Mouse (Mus musculus): ENCODE measurements at regions not wholly inside any gene's neighbourhood (a gene's known extent, or its start where the extent isn't known, plus 50 kb on each side); places are given as distances from the start of the nearest gene placed in this dataset.
A peak's percentile ranks its signal among the peaks of the same experiment; 100 is the strongest.

GRCm38 (mm10) chr15:61599734-61600133 is 676.9 kb upstream of the A1bg start:
- DNase-seq (ENCODE audit: low spot score in 2 of 2) = peak in 1 of 2 experiments; percentile 12

DNA sequence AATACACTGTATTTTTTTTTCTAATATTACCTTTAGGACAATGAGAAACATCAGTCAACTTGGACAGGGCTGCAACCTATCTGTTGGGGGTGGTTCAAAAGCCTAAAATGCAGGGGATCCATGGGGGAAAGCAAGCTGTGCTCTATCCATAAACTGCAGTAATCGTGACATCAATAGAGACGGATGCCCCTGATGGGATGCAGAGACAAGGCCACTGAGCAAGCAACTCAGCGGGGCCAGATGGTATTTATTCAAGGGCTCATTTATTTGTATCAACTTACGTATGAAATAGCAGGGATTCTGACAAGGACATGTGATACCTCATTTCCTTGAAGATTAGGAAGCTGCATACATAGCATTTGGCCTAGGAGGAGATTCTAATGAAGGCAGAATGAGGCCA is 673.5 kb upstream of the A1bg start:
- no peak for DNase-seq (ENCODE audit: low spot score in 2 of 2)

- DNase-seq (ENCODE audit: low spot score in 2 of 2) = no peak
Observed at GRCm38 (mm10) chr15:61588956-61589355, 666.1 kb upstream of the A1bg start.

DNA sequence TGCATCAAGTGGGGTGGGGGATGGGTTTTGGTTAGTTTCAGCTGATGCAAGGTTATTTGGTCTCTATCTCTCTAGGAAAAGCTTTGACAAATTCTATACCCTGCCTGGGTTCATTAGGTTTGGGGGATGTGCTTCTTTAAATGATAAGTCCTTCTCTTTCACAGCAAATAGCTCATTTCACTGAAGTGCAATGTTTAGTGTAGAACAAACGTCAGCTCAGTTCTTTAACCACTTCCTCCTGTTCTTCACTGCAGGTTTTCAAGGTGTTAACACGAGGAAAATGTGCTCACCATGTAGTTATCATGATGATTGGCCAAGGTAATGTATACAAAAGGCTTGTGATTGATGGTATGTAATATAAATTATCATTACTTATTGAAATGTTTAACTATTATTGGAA is 659.5 kb upstream of the A1bg start:
- no peak for DNase-seq (ENCODE audit: low spot score in 2 of 2)

GRCm38 (mm10) chr15:61563347-61563746 is 640.5 kb upstream of the A1bg start:
- DNase-seq (ENCODE audit: low spot score in 2 of 2) = no peak

- DNase-seq (ENCODE audit: low spot score in 2 of 2) = no peak
Observed at GRCm38 (mm10) chr15:61562252-61562651, 639.4 kb upstream of the A1bg start.

DNA sequence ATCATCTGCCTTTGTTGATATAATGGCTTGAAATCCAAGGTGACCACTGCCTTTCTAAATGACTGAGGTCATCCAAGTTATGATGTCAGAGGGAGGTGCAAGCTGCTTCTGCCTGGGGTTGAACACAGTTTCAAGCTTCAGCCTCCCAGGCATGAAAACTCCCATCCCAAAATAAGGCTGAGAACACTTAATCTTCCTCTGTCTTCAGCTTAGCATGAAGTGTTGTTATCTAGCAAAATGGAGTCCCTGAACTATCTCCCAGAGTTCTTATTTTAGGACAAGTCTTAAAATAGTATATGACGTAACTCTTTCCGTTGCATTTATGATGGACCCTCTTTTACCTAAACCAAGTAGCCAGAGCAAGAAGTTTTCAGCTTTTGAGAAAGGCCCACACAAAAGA is 631.1 kb upstream of the A1bg start:
- no peak for DNase-seq (ENCODE audit: low spot score in 2 of 2)

GRCm38 (mm10) chr15:61553081-61553680 is 630.4 kb upstream of the A1bg start:
- DNase-seq (ENCODE audit: low spot score in 2 of 2) = no peak

- no peak for DNase-seq (ENCODE audit: low spot score in 2 of 2)
Observed at GRCm38 (mm10) chr15:61551206-61551605, 628.4 kb upstream of the A1bg start.

- DNase-seq (ENCODE audit: low spot score in 2 of 2) = no peak
Observed at GRCm38 (mm10) chr15:61548400-61548799, 625.6 kb upstream of the A1bg start.

DNA sequence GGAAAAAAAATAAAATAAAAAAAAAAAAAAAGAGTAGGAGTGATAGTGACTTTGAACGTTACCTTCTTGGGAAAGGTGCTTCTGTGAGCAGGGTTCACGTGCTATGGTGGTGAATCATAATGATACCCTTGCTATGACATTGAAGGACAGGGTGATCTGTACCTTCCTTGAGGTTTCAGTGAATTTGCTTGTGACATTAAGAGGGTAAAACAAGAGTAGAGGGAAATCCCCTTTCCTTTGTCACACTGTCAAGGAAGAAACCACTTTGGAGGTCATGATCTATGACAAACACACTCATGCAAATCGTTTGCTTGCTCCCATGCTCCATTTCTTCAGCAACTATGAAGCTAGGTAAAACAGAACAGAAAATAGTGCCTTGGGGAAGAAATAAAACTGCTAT is 623.8 kb upstream of the A1bg start:
- no peak for DNase-seq (ENCODE audit: low spot score in 2 of 2)

DNA sequence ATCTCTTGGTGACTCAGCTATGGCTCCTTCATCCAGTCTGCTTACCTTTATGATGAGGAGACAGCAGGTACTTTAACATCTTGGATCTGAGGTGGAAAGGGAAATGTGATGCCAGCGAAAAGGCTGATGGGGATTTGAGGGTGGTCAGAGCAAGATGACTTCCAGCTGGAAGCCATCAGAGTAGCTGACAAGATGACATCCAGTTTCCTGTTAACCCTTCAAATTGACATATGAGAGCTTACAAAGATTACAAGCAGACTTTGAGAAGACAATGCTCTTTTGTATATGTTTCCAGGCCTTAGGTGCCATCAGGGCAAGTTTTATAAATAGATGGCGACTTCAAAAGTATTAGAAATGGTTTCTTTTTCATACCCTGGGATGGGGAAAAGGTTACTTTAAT is 621.3 kb upstream of the A1bg start:
- DNase-seq (ENCODE audit: low spot score in 2 of 2) = no peak

- no peak for DNase-seq (ENCODE audit: low spot score in 2 of 2)
Observed at GRCm38 (mm10) chr15:61541643-61542042, 618.8 kb upstream of the A1bg start.

DNA sequence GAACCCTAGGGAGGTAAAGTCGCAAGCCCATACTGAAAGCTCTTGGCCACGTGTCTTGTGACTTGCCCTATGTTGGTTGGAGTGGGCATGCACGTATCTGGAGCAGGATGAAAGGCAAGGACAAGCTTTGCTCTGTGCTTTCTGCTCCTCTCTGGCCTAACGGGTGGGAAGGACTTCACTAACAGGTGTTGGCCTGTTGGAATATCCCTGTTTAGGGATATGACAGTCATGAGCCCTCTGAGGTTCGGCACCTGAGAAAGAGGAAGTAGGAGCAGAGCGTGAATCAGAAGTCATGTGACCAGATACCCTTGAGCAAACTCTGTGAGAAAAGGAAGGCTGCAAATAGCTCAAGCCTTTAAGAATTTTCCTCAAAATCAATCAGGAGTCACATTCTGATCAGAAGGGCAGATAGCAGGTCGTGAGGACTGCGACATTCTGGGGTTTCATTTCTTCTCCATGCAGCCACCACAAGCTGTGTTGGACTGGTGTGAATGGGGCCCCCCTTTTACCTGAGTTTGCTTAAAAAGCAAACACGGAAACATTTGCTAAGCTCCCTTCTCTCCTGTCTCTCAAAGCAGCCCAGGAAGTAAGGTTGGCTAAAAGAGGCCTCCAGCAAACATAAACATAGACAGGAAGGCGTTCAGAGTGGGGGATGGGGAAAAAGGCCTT is 618.1 kb upstream of the A1bg start:
- no peak for DNase-seq (ENCODE audit: low spot score in 2 of 2)

- DNase-seq (ENCODE audit: low spot score in 2 of 2) = no peak
Observed at GRCm38 (mm10) chr15:61538930-61539329, 616.1 kb upstream of the A1bg start.

DNA sequence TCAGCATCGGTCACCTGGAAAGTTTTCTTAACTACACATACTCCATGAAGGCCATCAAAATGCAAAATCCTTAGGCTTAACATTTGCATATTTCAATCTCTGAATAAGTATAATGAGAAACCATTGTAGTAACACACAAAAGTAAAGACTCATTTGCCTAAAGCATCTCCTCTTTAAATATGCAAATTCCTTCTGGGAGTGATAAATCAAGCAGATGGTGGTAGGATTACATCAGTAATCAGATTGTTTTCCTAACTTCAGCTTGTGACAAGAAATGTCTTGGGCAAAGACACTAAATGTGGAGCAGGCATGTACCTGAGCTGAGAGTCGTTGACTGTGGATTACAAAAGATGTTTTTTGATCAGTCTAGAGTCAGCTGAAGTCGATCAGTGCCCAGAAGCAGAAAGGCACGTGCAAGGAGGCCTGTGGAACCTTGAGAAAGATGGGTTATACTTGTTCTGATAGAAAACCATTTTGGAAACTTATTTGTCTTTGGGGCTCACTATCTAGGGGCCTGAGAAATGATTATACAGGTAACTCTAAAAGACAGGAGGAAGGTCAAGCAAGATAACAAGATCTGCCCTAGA is 615.5 kb upstream of the A1bg start:
- DNase-seq (ENCODE audit: low spot score in 2 of 2) = no peak

GRCm38 (mm10) chr15:61536332-61536716 is 613.5 kb upstream of the A1bg start:
- no peak for DNase-seq (ENCODE audit: low spot score in 2 of 2)

DNA sequence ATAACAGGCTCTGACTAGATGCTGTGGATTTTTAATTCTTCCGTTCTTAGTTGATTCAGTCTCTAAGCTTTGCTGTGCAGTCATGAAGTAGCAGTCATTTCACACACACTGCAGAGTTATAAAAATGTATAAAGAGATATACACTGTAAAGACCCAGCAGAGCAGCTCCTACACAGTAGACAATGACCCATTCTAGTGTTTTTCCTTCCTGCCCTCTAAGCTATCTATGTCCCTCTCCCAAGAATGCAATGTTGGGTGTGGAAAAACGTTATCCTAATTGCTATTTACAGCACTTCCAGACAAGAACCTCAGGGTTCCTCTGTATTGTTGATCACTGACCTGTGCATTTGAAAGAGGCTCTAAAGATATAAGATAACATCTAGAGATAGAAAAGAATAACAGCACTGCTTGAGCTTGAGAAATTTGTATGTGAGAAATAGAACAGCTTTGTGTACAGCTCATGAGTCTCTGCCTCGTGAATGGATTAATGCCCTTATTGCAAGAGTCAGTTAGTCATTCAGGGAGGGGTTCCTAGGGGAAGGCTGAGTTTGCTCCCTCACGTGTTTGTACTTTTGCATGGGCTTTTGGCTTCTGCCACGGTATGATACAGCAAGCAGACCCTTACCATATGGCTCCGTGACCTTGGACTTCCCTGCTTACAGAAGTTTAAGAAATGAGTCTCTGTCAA is 613.0 kb upstream of the A1bg start:
- no peak for DNase-seq (ENCODE audit: low spot score in 2 of 2)

DNA sequence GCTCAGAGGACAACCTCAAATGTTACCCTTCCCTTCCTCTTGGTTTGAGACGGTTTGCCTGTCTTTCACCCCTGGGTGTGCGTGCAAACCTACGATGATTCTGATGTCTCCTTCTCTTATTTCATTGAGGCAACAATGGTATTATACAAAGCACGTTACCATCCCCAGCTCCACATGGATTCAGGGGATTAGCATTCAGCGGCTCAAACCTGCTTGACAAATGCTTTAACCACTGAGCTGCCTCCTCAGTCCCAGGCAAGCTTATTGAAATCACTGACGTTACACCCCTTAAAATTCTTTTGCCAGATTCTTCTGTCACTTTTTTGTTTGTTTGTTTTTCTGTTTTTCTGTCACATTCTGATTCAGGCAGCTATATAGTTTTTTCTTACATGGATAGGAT is 612.4 kb upstream of the A1bg start:
- no peak for DNase-seq (ENCODE audit: low spot score in 2 of 2)

DNA sequence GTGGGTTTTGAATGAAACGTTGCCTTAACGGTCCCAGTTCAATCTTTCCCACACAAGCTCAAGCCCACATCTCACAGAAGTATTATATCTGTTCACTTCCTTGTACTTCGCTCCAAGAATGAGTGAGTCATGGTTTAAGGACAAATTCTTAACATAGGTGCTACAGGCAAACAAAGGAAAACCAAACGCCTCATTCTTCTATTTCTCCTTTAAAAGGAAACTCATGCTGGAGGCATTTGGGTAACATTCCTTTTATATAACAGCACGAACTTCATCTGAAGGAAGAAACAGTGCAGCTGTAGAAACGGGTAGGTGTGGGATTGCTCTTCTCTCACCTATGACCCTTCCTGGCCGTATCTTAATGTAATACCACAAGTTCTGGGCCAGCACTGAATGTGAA is 610.0 kb upstream of the A1bg start:
- no peak for DNase-seq (ENCODE audit: low spot score in 2 of 2)

DNA sequence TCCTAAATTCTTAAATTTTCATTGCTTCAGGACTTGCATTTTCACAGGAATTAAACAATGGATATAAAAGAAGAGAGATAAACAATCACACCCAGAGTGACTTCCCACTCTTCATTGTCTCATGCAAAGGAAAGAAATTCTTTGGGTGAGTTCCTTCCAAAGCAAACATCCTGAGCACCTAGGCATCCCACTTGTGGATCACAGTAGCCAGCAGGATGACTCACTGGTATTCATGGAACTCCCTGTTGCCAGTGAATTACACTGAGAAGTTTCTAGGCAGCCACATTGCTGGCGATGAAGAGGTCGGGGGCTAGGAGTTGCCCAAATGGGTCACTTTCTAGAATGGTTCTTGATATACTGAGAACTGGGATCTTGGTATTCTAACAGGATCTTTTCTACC is 609.2 kb upstream of the A1bg start:
- DNase-seq (ENCODE audit: low spot score in 2 of 2) = no peak

- DNase-seq (ENCODE audit: low spot score in 2 of 2) = no peak
Observed at GRCm38 (mm10) chr15:61523036-61523435, 600.2 kb upstream of the A1bg start.

GRCm38 (mm10) chr15:61517265-61517664 is 594.5 kb upstream of the A1bg start:
- DNase-seq (ENCODE audit: low spot score in 2 of 2) = no peak
